In genomic region chr1:136682311-136682710, GRCm38 (mm10) we compare ENCODE assay signal across 7 mouse cellular contexts. TPM values are rescaled to one million over a fixed set of nuclear protein-coding genes. Genes with fewer than 3 reads are reported as not detected.
DNase-seq lines count a peak whose midpoint lies in the region; ATAC-seq and TF ChIP-seq lines count a peak whose summit lies in the region.
"Not testable (repeated sequence)": the region's sequence is repeated elsewhere in the genome, so short reads cannot be mapped to it uniquely, and the experiment has no call there.

No protein-coding gene starts in this region.

- not testable (repeated sequence) for H3K79me2 ChIP-seq in liver, adult 2 months (ENCODE audit: control insufficient read depth, insufficient read depth, low read length); myocyte (ENCODE audit: control insufficient read depth, insufficient read depth)

- ATAC-seq in limb, embryonic 13.5 days (ENCODE audit: low FRiP score, low read depth), result not testable (repeated sequence)

- not testable (repeated sequence) for H3K4me2 ChIP-seq in limb, embryonic 13.5 days (replicated peaks)
- H3K4me2 ChIP-seq in myocyte (ENCODE audit: low read depth), result peak overlapping the region; percentile 67

- H3K9me3 ChIP-seq in ES-Bruce4 (replicated peaks; ENCODE audit: control insufficient read depth, insufficient read depth, low read length, poor library complexity, severe bottlenecking); ES-E14 (ENCODE audit: control insufficient read depth, insufficient read depth, low read depth, low read length); limb, embryonic 13.5 days: not testable (repeated sequence)

- 68% methylated on average over 10 of the region's 10 CpGs for WGBS in limb, embryonic 13.5 days
- WGBS in liver, adult 2 months, result 22% methylated on average over 10 of the region's 10 CpGs

- peak overlapping the region; percentile 65 for H3K9ac ChIP-seq in ES-Bruce4 (ENCODE audit: low read depth, poor library complexity, severe bottlenecking)
- peak overlapping the region; percentile 66; the same call in 1 of the 2 replicates for H3K9ac ChIP-seq in ES-E14 (ENCODE audit: insufficient read depth, low read depth, low read length, poor library complexity, severe bottlenecking)
- H3K9ac ChIP-seq in limb, embryonic 13.5 days; liver, adult 2 months (ENCODE audit: low read depth, low read length): not testable (repeated sequence)

- peaks cover 12% of the 10 kb centered on the region for H3K4me1 ChIP-seq in ES-Bruce4 (ENCODE audit: control insufficient read depth, insufficient read depth, low read length)
- H3K4me1 ChIP-seq in ES-E14 (ENCODE audit: control insufficient read depth in 2 of 2, insufficient read depth in 2 of 2, low read length in 2 of 2, poor library complexity in 1 of 2), result peaks cover 23 to 26% of the 10 kb centered on the region in 2 experiments
- not testable (repeated sequence) for H3K4me1 ChIP-seq in embryonic fibroblast, embryonic 13.5 days (ENCODE audit: control insufficient read depth, insufficient read depth, low read length)
- peaks cover 32% of the 10 kb centered on the region for H3K4me1 ChIP-seq in limb, embryonic 13.5 days
- peaks cover 12% of the 10 kb centered on the region for H3K4me1 ChIP-seq in liver, adult 2 months (ENCODE audit: control insufficient read depth, insufficient read depth, low read length)

- in situ Hi-C loops in ES-E14 (cut with MboI; ENCODE audit: low sequenced_read_pairs in 2 of 2, unreplicated experiment in 2 of 2), result not testable (repeated sequence)

- H3K4me3 ChIP-seq in ES-Bruce4 (ENCODE audit: low read depth, low read length); ES-E14 (ENCODE audit: insufficient read depth in 1 of 2, low read depth in 1 of 2, low read length in 2 of 2, poor library complexity in 1 of 2, severe bottlenecking in 1 of 2); embryonic fibroblast, embryonic 13.5 days (ENCODE audit: insufficient read depth, low read length); limb, embryonic 13.5 days; liver, adult 2 months (ENCODE audit: insufficient read depth, low read depth, low read length); myocyte: not testable (repeated sequence)

- DNase-seq in ES-E14 (ENCODE audit: low read depth, low spot score), result not testable (repeated sequence)
- DNase-seq in ZHBTc4 (ENCODE audit: low read depth, low spot score), result peak; percentile 77
- peak; percentile 50 for DNase-seq in liver, adult 2 months (ENCODE audit: extremely low read depth, low read depth, low spot score)

- H3K27me3 ChIP-seq in ES-Bruce4 (ENCODE audit: control insufficient read depth, insufficient read depth, low read length, poor library complexity, severe bottlenecking); limb, embryonic 13.5 days; liver, adult 2 months (ENCODE audit: control insufficient read depth, insufficient read depth, low read length); myocyte (ENCODE audit: control insufficient read depth, insufficient read depth, insufficient read length): not testable (repeated sequence)

- not testable (repeated sequence) for H3ac ChIP-seq in myocyte (ENCODE audit: control insufficient read depth, insufficient read length)

- TF ChIP-seq CTCF in ES-Bruce4 (IDR thresholded peaks at IDR 0.05; ENCODE audit: low read depth, low read length); embryonic fibroblast, embryonic 13.5 days (IDR thresholded peaks at IDR 0.05; ENCODE audit: borderline replicate concordance, insufficient read depth, low read length); liver, adult 2 months (IDR thresholded peaks at IDR 0.05; ENCODE audit: low read depth, low read length): not testable (repeated sequence)

- H3K36me3 ChIP-seq in ES-Bruce4 (ENCODE audit: control insufficient read depth, insufficient read depth, low read length, poor library complexity, severe bottlenecking); ES-E14 (ENCODE audit: control insufficient read depth, insufficient read depth, low read length, poor library complexity, severe bottlenecking); limb, embryonic 13.5 days; liver, adult 2 months (ENCODE audit: control insufficient read depth, insufficient read depth, low read length); myocyte (ENCODE audit: control insufficient read depth, insufficient read depth): not testable (repeated sequence)

- not testable (repeated sequence) for TF ChIP-seq POLR2A in ES-Bruce4 (IDR thresholded peaks at IDR 0.05; ENCODE audit: insufficient read depth, low read length); embryonic fibroblast, embryonic 13.5 days (IDR thresholded peaks at IDR 0.05; ENCODE audit: low read depth, low read length); liver, adult 2 months (IDR thresholded peaks at IDR 0.05; ENCODE audit: extremely low read depth, insufficient read depth, low read length); myocyte (IDR thresholded peaks at IDR 0.05; ENCODE audit: insufficient read length, low read depth)

- H3K27ac ChIP-seq in ES-Bruce4 (ENCODE audit: insufficient read depth, low read length), result peak overlapping the region; percentile 78
- peak overlapping the region; percentile 72; the same call in 1 of the 2 replicates for H3K27ac ChIP-seq in ES-E14 (ENCODE audit: insufficient read depth, low read depth, low read length, poor library complexity, severe bottlenecking)
- peak overlapping the region; percentile 45 for H3K27ac ChIP-seq in embryonic fibroblast, embryonic 13.5 days (ENCODE audit: insufficient read depth, low read length)
- peak overlapping the region; percentile 80; the same call in 1 of the 2 replicates for H3K27ac ChIP-seq in limb, embryonic 13.5 days
- not testable (repeated sequence) for H3K27ac ChIP-seq in liver, adult 2 months (replicated peaks; ENCODE audit: insufficient read depth, low read depth, low read length)

- TF ChIP-seq EP300 in ES-Bruce4 (IDR thresholded peaks at IDR 0.05; ENCODE audit: insufficient read depth, low read depth, low read length), result peak; percentile 94

RNA-seq across cellular contexts. Expression of gene Zfp281, which starts 57.6 kb away (rescaled TPM):
- 94.4 and 98.1 TPM in 2 replicates for polyA plus RNA-seq in ES-Bruce4 (2011; ENCODE audit: insufficient read depth, insufficient read length, low read depth, missing spikeins)
- 65.0 and 65.5 TPM in 2 replicates for total RNA-seq in ES-E14 (2012; rRNA removed)
- polyA plus RNA-seq in embryonic fibroblast, embryonic 13.5 days (2011; ENCODE audit: insufficient read length, low read depth, missing spikeins), result 29.5 and 33.0 TPM in 2 replicates
- 26.2 and 27.3 TPM in 2 replicates for polyA plus RNA-seq in limb, embryonic 13.5 days (2015; fragmentation: Nextera tagmentation; extraction: Ambion mirVana)
- 19.5 and 20.4 TPM in 2 replicates for total RNA-seq in liver, adult 2 months (2014; rRNA removed)
- polyA plus RNA-seq in liver, adult 2 months (2012; rRNA removed), result 1.3 and 1.8 TPM in 2 replicates
- 4.0 TPM for polyA plus RNA-seq in myocyte (2012; fragmentation: generic; extraction: Trizol)
